ENCODE assay signal across 9 mouse cellular contexts in the genomic region with DNA sequence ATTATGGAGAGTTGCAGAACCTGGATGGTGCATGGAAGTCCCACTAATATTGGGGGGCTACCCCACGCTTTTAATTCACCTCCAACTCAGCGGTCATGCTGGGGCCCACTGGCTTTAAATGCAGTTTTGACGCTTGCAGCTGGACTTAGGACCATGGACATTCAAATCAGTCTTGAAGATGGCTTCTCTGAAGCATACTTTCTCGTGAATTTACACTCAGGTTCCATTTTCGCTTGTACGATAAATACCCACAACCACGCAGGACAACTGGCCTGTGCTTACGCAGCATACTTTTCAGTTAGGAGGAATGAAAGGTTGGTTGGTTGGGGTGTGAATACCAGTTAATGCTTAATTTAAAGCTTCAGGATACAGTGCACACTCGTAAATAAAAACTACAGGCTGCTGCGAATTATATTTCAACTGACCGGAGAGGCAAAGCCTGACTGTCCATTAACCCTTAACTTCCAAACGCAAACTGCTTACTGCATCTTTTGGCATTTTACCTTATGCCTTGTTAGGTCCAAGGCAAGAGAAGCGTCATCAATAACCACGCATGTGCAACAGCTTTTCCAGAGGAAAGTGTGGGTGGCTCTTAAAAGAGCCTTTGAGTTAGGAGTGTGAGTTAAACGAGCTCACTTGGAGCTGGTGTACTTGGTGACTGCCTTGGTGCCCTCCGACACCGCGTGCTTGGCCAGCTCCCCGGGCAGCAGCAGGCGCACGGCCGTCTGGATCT. TPM values are rescaled to one million over a fixed set of nuclear protein-coding genes. Genes with fewer than 3 reads are reported as not detected.
DNase-seq lines count a peak whose midpoint lies in the region; ATAC-seq and TF ChIP-seq lines count a peak whose summit lies in the region.
"Had no signal": no experiment of that assay in that cellular context is flagged by ENCODE, and none has a peak within 500 bp of the region (broad histone marks: within the 10 kb centered on the region; RNA-seq: fewer than 3 reads in every experiment).

No protein-coding gene starts in this region.

- peaks cover 17% of the 10 kb centered on the region; the same call in 1 of the 2 replicates for H3K4me1 ChIP-seq in lung, postnatal 0 days (ENCODE audit: insufficient read depth, low read depth, low read length)
- peaks cover 11% of the 10 kb centered on the region for H3K4me1 ChIP-seq in bone marrow macrophage, adult 2 months (ENCODE audit: control insufficient read depth, insufficient read depth, low read length)
- peaks cover 42% of the 10 kb centered on the region for H3K4me1 ChIP-seq in forebrain, embryonic 10.5 days
- peaks cover 18% of the 10 kb centered on the region for H3K4me1 ChIP-seq in limb, embryonic 12.5 days (replicated peaks)
- H3K4me1 ChIP-seq in neural tube, embryonic 12.5 days = peaks cover 16% of the 10 kb centered on the region

- peak overlapping the region; percentile 67 for H3K4me2 ChIP-seq in lung, postnatal 0 days (replicated peaks; ENCODE audit: low read depth, low read length)
- peak overlapping the region; percentile 78 for H3K4me2 ChIP-seq in limb, embryonic 12.5 days
- peak overlapping the region; percentile 74 for H3K4me2 ChIP-seq in neural tube, embryonic 12.5 days (replicated peaks)

- H3K4me3 ChIP-seq in lung, postnatal 0 days (ENCODE audit: low read depth, low read length) = peak overlapping the region; percentile 35
- peak overlapping the region; percentile 52 for H3K4me3 ChIP-seq in bone marrow macrophage, adult 2 months (ENCODE audit: insufficient read depth, low read length)
- H3K4me3 ChIP-seq in forebrain, embryonic 10.5 days = peak overlapping the region; percentile 55
- H3K4me3 ChIP-seq in limb, embryonic 12.5 days (replicated peaks) = peak overlapping the region; percentile 47
- H3K4me3 ChIP-seq in neural tube, embryonic 12.5 days = peak overlapping the region; percentile 30

- no peaks in the 10 kb centered on the region for H3K9me3 ChIP-seq in lung, postnatal 0 days (ENCODE audit: low read length)
- no peaks in the 10 kb centered on the region for H3K9me3 ChIP-seq in forebrain, embryonic 10.5 days
- no peaks in the 10 kb centered on the region for H3K9me3 ChIP-seq in limb, embryonic 12.5 days
- H3K9me3 ChIP-seq in neural tube, embryonic 12.5 days = no peaks in the 10 kb centered on the region

- TF ChIP-seq EP300 in lung, postnatal 0 days (IDR thresholded peaks at IDR 0.05) = no peak

- no peaks in the 10 kb centered on the region for H3K36me3 ChIP-seq in lung, postnatal 0 days (ENCODE audit: insufficient read depth, low read length)
- no peaks in the 10 kb centered on the region for H3K36me3 ChIP-seq in forebrain, embryonic 10.5 days (replicated peaks)
- H3K36me3 ChIP-seq in limb, embryonic 12.5 days = no peaks in the 10 kb centered on the region
- no peaks in the 10 kb centered on the region for H3K36me3 ChIP-seq in neural tube, embryonic 12.5 days

- peak; percentile 38 for DNase-seq in lung, postnatal 0 days (ENCODE audit: low spot score)
- no peak for DNase-seq in lung, postnatal 14 days
- peak; percentile 57 for DNase-seq in forebrain, embryonic 10.5 days (ENCODE audit: extremely low spot score, low spot score)
- no peak for DNase-seq in adrenal gland, adult 8-10 months
- DNase-seq in cerebellum, adult 9-11 months = no peak

- H3K9ac ChIP-seq in lung, postnatal 0 days (replicated peaks; ENCODE audit: low read depth) = no peak overlapping the region
- peak overlapping the region; percentile 69 for H3K9ac ChIP-seq in limb, embryonic 12.5 days (replicated peaks)
- H3K9ac ChIP-seq in neural tube, embryonic 12.5 days = peak overlapping the region; percentile 57

- H3K27ac ChIP-seq in lung, postnatal 0 days (ENCODE audit: low read length) = no peak overlapping the region
- peak overlapping the region; percentile 68 for H3K27ac ChIP-seq in bone marrow macrophage, adult 2 months (ENCODE audit: insufficient read depth, low read depth, low read length)
- peak overlapping the region; percentile 94 for H3K27ac ChIP-seq in forebrain, embryonic 10.5 days
- H3K27ac ChIP-seq in limb, embryonic 12.5 days = peak overlapping the region; percentile 97
- 0 out of 2 replicates have a peak overlapping the region, but pooled peaks have one; percentile 57 for H3K27ac ChIP-seq in neural tube, embryonic 12.5 days

- no peak for TF ChIP-seq CTCF in lung, postnatal 0 days (IDR thresholded peaks at IDR 0.05)
- no peak for TF ChIP-seq CTCF in bone marrow macrophage, adult 2 months (IDR thresholded peaks at IDR 0.05; ENCODE audit: low read depth, low read length)

- no peak for TF ChIP-seq POLR2A in bone marrow macrophage, adult 2 months (IDR thresholded peaks at IDR 0.05; ENCODE audit: borderline replicate concordance, low read depth, low read length)

- no peak for ATAC-seq in lung, postnatal 0 days
- no peak for ATAC-seq in limb, embryonic 12.5 days (ENCODE audit: insufficient number of reproducible peaks, insufficient read depth, low FRiP score, low TSS enrichment, low read depth)
- 0 out of 2 replicates have a peak, but pooled peaks have one; percentile 2 for ATAC-seq in neural tube, embryonic 12.5 days (ENCODE audit: low FRiP score, low read depth)

- WGBS in lung, postnatal 0 days = under 1% methylated on average over 19 of the region's 22 CpGs
- WGBS in forebrain, embryonic 10.5 days = 1% methylated on average over 22 of the region's 22 CpGs
- 1% methylated on average over 22 of the region's 22 CpGs for WGBS in limb, embryonic 12.5 days
- WGBS in neural tube, embryonic 12.5 days = under 1% methylated on average over 22 of the region's 22 CpGs

- no peaks in the 10 kb centered on the region for H3K27me3 ChIP-seq in lung, postnatal 0 days (replicated peaks; ENCODE audit: insufficient read depth, low read length)
- H3K27me3 ChIP-seq in forebrain, embryonic 10.5 days (ENCODE audit: poor library complexity, severe bottlenecking) = no peaks in the 10 kb centered on the region
- no peaks in the 10 kb centered on the region for H3K27me3 ChIP-seq in limb, embryonic 12.5 days
- no peaks in the 10 kb centered on the region for H3K27me3 ChIP-seq in neural tube, embryonic 12.5 days (replicated peaks)

RNA-seq across cellular contexts. Expression of gene Hist1h2bl, which starts 0.6 kb away (rescaled TPM):
- polyA plus RNA-seq in lung, postnatal 0 days (2015; fragmentation: Nextera tagmentation; extraction: Ambion mirVana) = not detected in 2 replicates
- not detected in 2 replicates for polyA plus RNA-seq in bone marrow macrophage, adult 2 months (2012; ENCODE audit: insufficient read depth, insufficient read length, missing spikeins)
- polyA plus RNA-seq in forebrain, embryonic 10.5 days (2016; fragmentation: Nextera tagmentation; extraction: Ambion mirVana) = 1.5 and 2.0 TPM in 2 replicates
- polyA plus RNA-seq in limb, embryonic 12.5 days (2016; fragmentation: Nextera tagmentation; extraction: Ambion mirVana) = 4.6 and 6.2 TPM in 2 replicates
- polyA plus RNA-seq in neural tube, embryonic 12.5 days (2016; fragmentation: Nextera tagmentation; extraction: Ambion mirVana) = 1.6 and 1.7 TPM in 2 replicates
- total RNA-seq in adrenal gland, adult 8-10 months (2022) = 10 to 100 TPM; 19.0 to 38.1 (median 29.8) TPM

RNA-seq across cellular contexts. Expression of gene Hist1h2ai, which starts 0.9 kb away (rescaled TPM):
- 5.4 TPM in 1 of 2 replicates, not detected in the other for polyA plus RNA-seq in lung, postnatal 0 days (2015; fragmentation: Nextera tagmentation; extraction: Ambion mirVana)
- 4.0 TPM in 1 of 2 replicates, not detected in the other for polyA plus RNA-seq in bone marrow macrophage, adult 2 months (2012; ENCODE audit: insufficient read depth, insufficient read length, missing spikeins)
- polyA plus RNA-seq in forebrain, embryonic 10.5 days (2016; fragmentation: Nextera tagmentation; extraction: Ambion mirVana) = 11.9 and 12.0 TPM in 2 replicates
- polyA plus RNA-seq in limb, embryonic 12.5 days (2016; fragmentation: Nextera tagmentation; extraction: Ambion mirVana) = 55.1 and 62.4 TPM in 2 replicates
- 16.2 and 34.8 TPM in 2 replicates for polyA plus RNA-seq in neural tube, embryonic 12.5 days (2016; fragmentation: Nextera tagmentation; extraction: Ambion mirVana)
- total RNA-seq in adrenal gland, adult 8-10 months (2022) = 1 to 10 TPM; 2.1 to 9.9 (median 7.2) TPM

RNA-seq across cellular contexts. Expression of gene Hist1h3h, which starts 2.2 kb away (rescaled TPM):
- polyA plus RNA-seq in lung, postnatal 0 days (2015; fragmentation: Nextera tagmentation; extraction: Ambion mirVana) = 2.0 TPM in 1 of 2 replicates, not detected in the other
- 6.9 TPM in 1 of 2 replicates, not detected in the other for polyA plus RNA-seq in bone marrow macrophage, adult 2 months (2012; ENCODE audit: insufficient read depth, insufficient read length, missing spikeins)
- polyA plus RNA-seq in forebrain, embryonic 10.5 days (2016; fragmentation: Nextera tagmentation; extraction: Ambion mirVana) = 9.4 and 11.1 TPM in 2 replicates
- 16.0 and 36.8 TPM in 2 replicates for polyA plus RNA-seq in limb, embryonic 12.5 days (2016; fragmentation: Nextera tagmentation; extraction: Ambion mirVana)
- 14.0 and 17.0 TPM in 2 replicates for polyA plus RNA-seq in neural tube, embryonic 12.5 days (2016; fragmentation: Nextera tagmentation; extraction: Ambion mirVana)
- total RNA-seq in adrenal gland, adult 8-10 months (2022) = 10 to 100 TPM; 23.6 to 39.6 (median 35.8) TPM

RNA-seq across cellular contexts. Expression of gene Hist1h2bm, which starts 6.5 kb away (rescaled TPM):
- polyA plus RNA-seq in lung, postnatal 0 days (2015; fragmentation: Nextera tagmentation; extraction: Ambion mirVana) = 0.66 and 0.67 TPM in 2 replicates
- 2.1 TPM in 1 of 2 replicates, not detected in the other for polyA plus RNA-seq in bone marrow macrophage, adult 2 months (2012; ENCODE audit: insufficient read depth, insufficient read length, missing spikeins)
- 5.3 and 5.6 TPM in 2 replicates for polyA plus RNA-seq in forebrain, embryonic 10.5 days (2016; fragmentation: Nextera tagmentation; extraction: Ambion mirVana)
- 8.4 and 8.9 TPM in 2 replicates for polyA plus RNA-seq in limb, embryonic 12.5 days (2016; fragmentation: Nextera tagmentation; extraction: Ambion mirVana)
- 2.9 and 4.4 TPM in 2 replicates for polyA plus RNA-seq in neural tube, embryonic 12.5 days (2016; fragmentation: Nextera tagmentation; extraction: Ambion mirVana)
- total RNA-seq in adrenal gland, adult 8-10 months (2022) = 1 to 10 TPM; 3.7 to 7.9 (median 5.3) TPM

RNA-seq across cellular contexts. Expression of gene Olfr1359, which starts 17.4 kb away (rescaled TPM):
- not detected in 2 replicates for polyA plus RNA-seq in lung, postnatal 0 days (2015; fragmentation: Nextera tagmentation; extraction: Ambion mirVana)
- polyA plus RNA-seq in bone marrow macrophage, adult 2 months (2012; ENCODE audit: insufficient read depth, insufficient read length, missing spikeins) = not detected in 2 replicates
- polyA plus RNA-seq in forebrain, embryonic 10.5 days (2016; fragmentation: Nextera tagmentation; extraction: Ambion mirVana) = not detected in 2 replicates
- polyA plus RNA-seq in limb, embryonic 12.5 days (2016; fragmentation: Nextera tagmentation; extraction: Ambion mirVana) = not detected in 2 replicates
- polyA plus RNA-seq in neural tube, embryonic 12.5 days (2016; fragmentation: Nextera tagmentation; extraction: Ambion mirVana) = not detected in 2 replicates
- not detected for total RNA-seq in adrenal gland, adult 8-10 months (2022)
- total RNA-seq: neutrophil, adult 5-6 weeks had no signal

Comparison
In these comparisons a context has a peak if more than half of its experiments do, and no peak if none do; other contexts are left out.
1. DNase-seq: peak in lung, postnatal 0 days (single experiment) and forebrain, embryonic 10.5 days (single experiment); none in lung, postnatal 14 days (single experiment), adrenal gland, adult 8-10 months (single experiment) and cerebellum, adult 9-11 months (single experiment).
2. Peak in every context shown above with its lines, with median percentiles within 50 percentile points of each other: H3K4me2 ChIP-seq and H3K4me3 ChIP-seq.